Mouse (Mus musculus): ENCODE measurements around the gene Scgb1b30. TPM values are rescaled to one million over a fixed set of nuclear protein-coding genes. Genes with fewer than 3 reads are reported as not detected.
"Not testable (repeated sequence)": the region's sequence is repeated elsewhere in the genome, so short reads cannot be mapped to it uniquely, and the experiment has no call there.

Gene Scgb1b30
- not detected in 2 replicates for polyA plus RNA-seq (2012; rRNA removed)

DNA sequence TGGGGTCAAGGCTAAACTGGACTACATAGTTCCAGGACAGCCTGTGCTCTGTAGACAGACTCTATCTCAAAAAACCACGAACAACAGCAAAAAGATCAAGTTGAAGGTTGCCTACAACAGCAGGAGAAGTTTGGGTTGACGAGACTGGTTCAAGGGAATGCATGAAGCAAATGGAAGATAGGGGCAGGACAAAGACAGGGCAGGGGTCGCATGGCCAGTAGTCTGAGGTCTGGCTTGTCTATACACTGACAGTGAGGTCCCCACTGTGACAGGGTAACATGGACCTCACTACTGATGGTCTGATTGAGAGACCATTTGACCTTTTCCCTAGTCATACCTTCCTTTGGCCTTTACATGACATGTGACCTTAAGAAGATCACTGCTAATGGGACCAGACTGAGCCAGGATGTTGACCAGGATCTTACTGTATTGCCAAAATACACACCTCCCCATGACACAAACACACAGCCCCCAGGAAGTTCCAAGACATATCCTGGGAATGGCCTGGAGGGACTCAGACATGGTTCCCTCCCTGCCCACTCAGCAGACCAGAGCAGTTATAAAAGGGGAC, at the start of gene Scgb1b30:
Scgb1b30 (plus strand) TSS at position 521 of the 571 bp plus-strand sequence.
- Histone ChIP-seq H3K4me3 (replicated peaks; ENCODE audit: extremely low read depth, low read depth, low read length) (no peak within 1 kb of the TSS), H3K4me1 (ENCODE audit: control insufficient read depth, insufficient read depth, low read length) (no peaks in the 10 kb centered on the region)
- no peak for DNase-seq
- no peak for TF ChIP-seq CTCF (IDR thresholded peaks at IDR 0.05; ENCODE audit: insufficient read depth, low read length)
- TF ChIP-seq POLR2A (IDR thresholded peaks at IDR 0.05; ENCODE audit: borderline replicate concordance, extremely low read depth, low read depth, low read length), result no peak
- WGBS, result 72% methylated on average over 3 of the region's 3 CpGs

DNA sequence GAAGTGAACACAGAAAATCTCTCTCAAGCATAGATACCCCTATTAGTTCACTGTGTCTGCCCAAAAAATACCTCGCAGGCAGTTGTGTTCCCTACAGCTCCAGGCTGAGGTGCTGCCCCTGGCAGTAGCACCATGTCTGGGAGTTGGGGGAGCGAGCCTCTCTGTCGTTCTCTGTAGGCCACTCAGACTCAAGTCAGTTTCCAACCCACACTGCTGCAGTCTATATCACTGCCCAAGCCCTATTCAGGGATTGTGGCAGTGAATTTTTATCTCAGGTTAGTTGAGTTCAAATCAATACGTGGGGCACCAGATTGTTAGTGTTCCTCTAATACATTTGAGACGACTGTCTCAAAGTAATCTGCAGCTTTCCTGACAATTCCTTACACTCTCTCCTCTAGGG, 27.1 kb upstream of the Scgb1b30 start:
- H3K4me1 ChIP-seq (ENCODE audit: control insufficient read depth, insufficient read depth, low read length); DNase-seq; H3K4me3 ChIP-seq (replicated peaks; ENCODE audit: extremely low read depth, low read depth, low read length): not testable (repeated sequence)
- WGBS, result 76% methylated on average over 5 of the region's 5 CpGs

DNA sequence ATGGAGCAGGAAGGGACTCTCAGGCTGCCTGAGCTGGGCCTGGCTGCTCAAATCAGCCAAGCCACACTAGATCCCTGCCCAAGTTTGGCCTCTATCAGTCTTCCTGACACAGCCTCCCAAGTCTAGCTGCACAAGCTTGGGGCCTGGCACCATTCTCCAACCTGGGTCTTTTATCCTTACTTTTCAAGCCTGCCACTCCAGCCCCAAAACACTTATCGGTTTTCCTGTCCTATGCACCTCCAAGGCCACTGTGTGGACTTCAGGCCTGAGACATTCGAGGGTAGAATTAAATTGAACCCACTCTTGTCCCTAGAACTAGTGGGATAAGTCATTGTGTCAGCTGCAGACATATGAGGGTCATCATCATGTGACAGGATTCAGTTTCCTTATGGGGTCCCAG, 4.8 kb downstream of the Scgb1b30 start:
- TF ChIP-seq POLR2A (IDR thresholded peaks at IDR 0.05; ENCODE audit: borderline replicate concordance, extremely low read depth, low read depth, low read length) (no peak), CTCF (IDR thresholded peaks at IDR 0.05; ENCODE audit: insufficient read depth, low read length) (no peak)
- DNase-seq, result no peak
- no peak overlapping the region for H3K4me3 ChIP-seq (replicated peaks; ENCODE audit: extremely low read depth, low read depth, low read length)
- 70% methylated on average over 2 of the region's 2 CpGs for WGBS
- no peaks in the 10 kb centered on the region for H3K4me1 ChIP-seq (ENCODE audit: control insufficient read depth, insufficient read depth, low read length)

DNA sequence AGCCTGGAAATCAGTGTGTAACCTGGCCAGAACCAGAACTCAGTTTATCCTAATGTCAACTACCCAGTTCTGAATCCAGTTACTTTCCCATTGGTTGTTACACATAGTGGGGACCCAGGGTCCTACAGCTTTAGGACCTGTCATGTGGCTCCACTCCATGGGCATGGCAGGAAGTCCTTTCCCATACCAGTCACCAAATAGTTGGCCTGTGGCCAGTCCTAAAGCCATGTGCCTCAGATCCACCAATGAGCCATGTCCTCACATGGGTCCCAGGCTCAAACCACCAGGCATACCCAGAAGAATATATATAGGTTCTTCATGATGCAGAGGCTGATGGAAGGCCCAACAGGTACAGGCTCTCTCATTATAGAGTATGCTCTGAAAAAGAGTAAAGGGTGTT, 6.0 kb downstream of the Scgb1b30 start:
- Histone ChIP-seq H3K4me3 (replicated peaks; ENCODE audit: extremely low read depth, low read depth, low read length) (no peak overlapping the region), H3K4me1 (ENCODE audit: control insufficient read depth, insufficient read depth, low read length) (no peaks in the 10 kb centered on the region)
- DNase-seq, result no peak
- TF ChIP-seq POLR2A (IDR thresholded peaks at IDR 0.05; ENCODE audit: borderline replicate concordance, extremely low read depth, low read depth, low read length) (no peak), CTCF (IDR thresholded peaks at IDR 0.05; ENCODE audit: insufficient read depth, low read length) (no peak)

DNA sequence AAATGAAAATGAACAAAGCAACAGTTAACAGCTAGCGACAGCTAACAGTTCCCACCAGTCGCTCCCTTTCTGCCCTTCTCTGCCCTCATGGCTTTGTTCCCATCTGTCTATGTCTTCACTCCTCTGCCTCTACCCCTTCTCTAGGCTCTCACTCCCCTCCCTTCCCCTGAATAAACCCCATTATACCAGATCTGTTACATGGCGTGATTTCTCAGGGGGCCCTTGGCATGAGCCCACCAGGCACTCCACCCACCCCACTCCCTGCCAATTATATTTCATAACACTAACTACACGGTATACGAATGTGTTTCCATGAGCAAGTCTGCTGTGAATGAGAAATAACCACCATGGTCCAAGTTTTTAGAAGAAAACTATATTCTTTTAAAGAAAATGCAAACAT, 14.0 kb downstream of the Scgb1b30 start:
- TF ChIP-seq POLR2A (IDR thresholded peaks at IDR 0.05; ENCODE audit: borderline replicate concordance, extremely low read depth, low read depth, low read length) (no peak), CTCF (IDR thresholded peaks at IDR 0.05; ENCODE audit: insufficient read depth, low read length) (no peak)
- Histone ChIP-seq H3K4me3 (replicated peaks; ENCODE audit: extremely low read depth, low read depth, low read length) (no peak overlapping the region), H3K4me1 (ENCODE audit: control insufficient read depth, insufficient read depth, low read length) (no peaks in the 10 kb centered on the region)
- no peak for DNase-seq
- whole genome bisulfite sequencing, result 70% methylated on average over 5 of the region's 5 CpGs

DNA sequence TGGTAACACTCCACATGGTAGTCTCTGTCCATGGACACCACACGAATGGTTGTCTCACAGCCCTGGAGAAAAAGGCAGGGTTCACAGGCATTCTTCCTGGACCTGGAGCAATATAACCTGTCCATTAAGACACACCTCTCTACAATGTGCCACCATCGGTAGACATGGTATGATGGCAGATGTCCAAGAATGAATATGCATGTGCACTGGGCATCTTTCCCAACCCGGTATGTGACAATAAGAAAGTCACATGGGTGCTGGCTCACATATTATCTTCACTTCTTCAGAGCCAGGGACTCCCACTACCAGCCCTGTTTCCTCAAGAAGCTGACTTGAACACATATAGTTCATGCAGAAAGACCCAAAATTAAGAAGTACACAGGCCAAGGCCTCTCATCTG, 21.4 kb downstream of the Scgb1b30 start:
- WGBS, result 53% methylated on average over 3 of the region's 3 CpGs
- Histone ChIP-seq H3K4me3 (replicated peaks; ENCODE audit: extremely low read depth, low read depth, low read length) (no peak overlapping the region), H3K4me1 (ENCODE audit: control insufficient read depth, insufficient read depth, low read length) (no peaks in the 10 kb centered on the region)
- TF ChIP-seq CTCF (IDR thresholded peaks at IDR 0.05; ENCODE audit: insufficient read depth, low read length) (no peak), POLR2A (IDR thresholded peaks at IDR 0.05; ENCODE audit: borderline replicate concordance, extremely low read depth, low read depth, low read length) (no peak)
- DNase-seq, result no peak

DNA sequence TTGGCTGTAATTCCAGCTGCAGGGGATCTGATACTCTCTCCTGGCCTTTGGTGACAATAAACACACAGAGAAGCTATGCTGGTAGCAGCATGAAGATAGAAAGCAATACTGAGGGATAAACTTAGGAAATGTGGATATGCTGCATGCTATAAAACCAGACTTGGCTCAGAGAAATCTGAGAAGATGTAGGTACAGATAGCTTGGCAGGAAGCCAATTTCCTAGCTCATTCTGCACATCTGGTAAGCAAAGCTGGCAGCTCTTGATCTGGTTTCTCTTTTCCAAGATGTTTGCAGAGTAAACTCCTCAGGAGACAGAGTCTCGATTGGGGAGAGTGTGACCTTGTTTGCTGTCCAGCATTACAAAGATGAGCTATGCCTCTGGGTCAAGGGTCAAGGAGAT, 25.4 kb downstream of the Scgb1b30 start:
- not testable (repeated sequence) for H3K4me3 ChIP-seq (replicated peaks; ENCODE audit: extremely low read depth, low read depth, low read length); DNase-seq; H3K4me1 ChIP-seq (ENCODE audit: control insufficient read depth, insufficient read depth, low read length)
- WGBS, result 15% methylated on average over 1 of the region's 1 CpGs

DNA sequence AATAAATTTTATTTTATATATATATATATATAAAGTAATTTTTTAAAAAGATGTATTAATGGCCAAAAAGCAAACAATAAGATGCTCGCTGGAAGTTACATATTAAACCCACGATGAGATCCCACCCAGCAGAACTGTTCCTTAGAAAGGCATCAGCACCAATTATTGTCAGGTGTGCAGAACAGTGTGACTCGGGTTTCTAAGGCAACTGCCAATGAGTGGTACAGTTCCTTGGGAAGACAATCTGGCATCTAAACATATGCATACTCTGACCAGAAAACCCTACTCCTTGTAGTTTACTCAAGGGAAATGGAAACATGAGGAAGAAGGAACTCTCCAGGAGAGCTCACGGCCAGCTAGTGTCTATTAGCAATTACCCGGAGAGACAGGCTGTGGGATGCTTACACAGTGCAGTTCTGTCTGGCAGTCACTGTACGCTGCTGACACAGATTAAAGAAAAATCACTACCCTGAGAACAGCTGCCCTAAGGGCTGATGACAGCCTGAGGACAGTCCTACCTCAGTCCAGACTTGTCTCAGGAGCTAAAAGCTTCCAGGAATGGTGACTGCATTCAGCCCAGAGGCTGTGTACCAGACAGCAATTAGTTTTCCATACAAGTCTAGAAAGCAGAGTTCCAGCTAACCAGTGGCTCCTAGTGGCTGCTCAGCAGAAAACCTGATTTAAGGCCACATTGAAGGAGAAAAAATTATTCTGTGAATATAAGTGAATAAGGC, 27.9 kb downstream of the Scgb1b30 start:
- Histone ChIP-seq H3K4me1 (ENCODE audit: control insufficient read depth, insufficient read depth, low read length) (no peaks in the 10 kb centered on the region), H3K4me3 (replicated peaks; ENCODE audit: extremely low read depth, low read depth, low read length) (no peak overlapping the region)
- WGBS, result 83% methylated on average over 6 of the region's 6 CpGs
- DNase-seq, result no peak
- no peak for TF ChIP-seq CTCF (IDR thresholded peaks at IDR 0.05; ENCODE audit: insufficient read depth, low read length)
- TF ChIP-seq POLR2A (IDR thresholded peaks at IDR 0.05; ENCODE audit: borderline replicate concordance, extremely low read depth, low read depth, low read length), result no peak

DNA sequence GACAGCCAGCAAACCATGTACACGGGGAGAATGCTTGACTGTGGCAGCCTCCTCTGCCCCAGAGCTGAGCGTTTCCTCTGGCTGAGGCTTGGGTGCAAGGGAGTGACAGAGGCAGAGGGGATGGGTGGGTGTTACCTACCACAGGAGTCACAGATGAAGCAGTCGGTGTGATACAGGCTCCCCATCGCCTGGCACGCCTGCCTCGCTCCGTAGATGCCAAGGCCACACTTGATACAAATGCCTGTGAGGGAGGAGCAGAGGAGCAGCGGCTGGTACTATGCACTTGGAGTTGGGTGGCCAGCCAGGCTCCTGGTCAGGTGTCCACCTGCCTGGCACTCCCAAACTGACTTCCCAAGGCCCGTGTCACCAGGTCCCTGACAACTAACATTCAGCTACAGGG, 30.1 kb downstream of the Scgb1b30 start:
- Histone ChIP-seq H3K4me1 (ENCODE audit: control insufficient read depth, insufficient read depth, low read length) (no peaks in the 10 kb centered on the region), H3K4me3 (replicated peaks; ENCODE audit: extremely low read depth, low read depth, low read length) (no peak overlapping the region)
- 88% methylated on average over 9 of the region's 9 CpGs for WGBS
- TF ChIP-seq POLR2A (IDR thresholded peaks at IDR 0.05; ENCODE audit: borderline replicate concordance, extremely low read depth, low read depth, low read length) (no peak), CTCF (IDR thresholded peaks at IDR 0.05; ENCODE audit: insufficient read depth, low read length) (no peak)
- DNase-seq, result no peak

DNA sequence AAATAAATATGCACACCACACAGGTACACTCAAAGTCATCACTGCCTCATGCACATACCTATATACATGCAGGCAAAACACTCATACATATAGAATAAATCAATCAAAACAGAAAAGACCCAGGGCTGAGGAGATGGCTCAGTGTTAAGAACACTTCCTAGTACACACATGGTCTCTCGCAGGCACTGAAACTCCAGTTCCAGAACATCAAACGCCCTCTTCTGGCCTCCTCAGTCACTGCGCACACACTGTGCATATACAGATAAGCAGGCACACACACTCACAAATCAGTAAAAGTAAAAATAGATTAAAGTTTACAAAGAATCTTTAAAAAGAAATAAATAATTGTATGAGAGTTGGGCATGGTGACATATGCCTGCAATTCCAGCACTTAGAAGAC, 31.1 kb downstream of the Scgb1b30 start:
- TF ChIP-seq POLR2A (IDR thresholded peaks at IDR 0.05; ENCODE audit: borderline replicate concordance, extremely low read depth, low read depth, low read length) (no peak), CTCF (IDR thresholded peaks at IDR 0.05; ENCODE audit: insufficient read depth, low read length) (no peak)
- Histone ChIP-seq H3K4me3 (replicated peaks; ENCODE audit: extremely low read depth, low read depth, low read length) (no peak overlapping the region), H3K4me1 (ENCODE audit: control insufficient read depth, insufficient read depth, low read length) (peaks cover 7% of the 10 kb centered on the region; the same call in 1 of the 2 replicates)
- 83% methylated on average over 3 of the region's 3 CpGs for WGBS
- no peak for DNase-seq
